Mouse (Mus musculus): ENCODE data around the gene Ly9. TPM values are rescaled to one million over a fixed set of nuclear protein-coding genes. Genes with fewer than 3 reads are reported as not detected.

The Ly9 gene
- polyA plus RNA-seq, 1 experiment, result 32.0 TPM

DNA sequence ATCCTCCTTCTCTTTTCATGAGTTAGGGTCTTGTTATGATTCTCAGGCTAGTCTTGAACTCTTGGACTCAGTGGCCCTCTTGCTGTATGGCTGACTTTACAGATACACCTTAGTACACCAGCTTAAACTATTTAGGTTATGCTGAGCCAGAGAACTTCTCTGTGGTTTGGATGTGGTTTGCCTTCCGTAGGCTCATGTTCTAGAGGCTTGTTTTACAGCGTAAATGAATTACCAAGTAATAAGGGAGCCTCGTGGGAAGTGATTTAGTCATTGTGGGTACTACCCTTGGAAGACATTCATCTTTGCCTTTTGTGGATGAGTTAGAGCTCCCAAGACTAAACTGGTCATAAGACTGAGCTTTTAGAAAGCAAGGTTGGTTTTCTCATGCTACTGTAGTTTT, 20.6 kb upstream of the Ly9 start:
- Histone ChIP-seq H3K4me1 (replicated peaks; ENCODE audit: control insufficient read depth, insufficient read depth, low read length) (peaks cover 12% of the 10 kb centered on the region), H3K4me3 (ENCODE audit: control insufficient read depth, insufficient read depth, low read length) (no peak overlapping the region), H3K27ac (ENCODE audit: control insufficient read depth, insufficient read depth, low read length) (no peak overlapping the region), H3K36me3 (ENCODE audit: control insufficient read depth, insufficient read depth, low read length) (no peaks in the 10 kb centered on the region), H3K27me3 (ENCODE audit: control insufficient read depth, insufficient read depth, low read length) (no peaks in the 10 kb centered on the region)
- DNase-seq, result no peak
- TF ChIP-seq POLR2A (IDR thresholded peaks at IDR 0.05; ENCODE audit: control insufficient read depth, extremely low read depth, insufficient read depth, low read length, poor library complexity), result no peak
- TF ChIP-seq CTCF (IDR thresholded peaks at IDR 0.05; ENCODE audit: borderline replicate concordance, control insufficient read depth, extremely low read depth, insufficient read depth, low read length, poor library complexity), result no peak
- 16% methylated on average over 3 of the region's 3 CpGs for WGBS

DNA sequence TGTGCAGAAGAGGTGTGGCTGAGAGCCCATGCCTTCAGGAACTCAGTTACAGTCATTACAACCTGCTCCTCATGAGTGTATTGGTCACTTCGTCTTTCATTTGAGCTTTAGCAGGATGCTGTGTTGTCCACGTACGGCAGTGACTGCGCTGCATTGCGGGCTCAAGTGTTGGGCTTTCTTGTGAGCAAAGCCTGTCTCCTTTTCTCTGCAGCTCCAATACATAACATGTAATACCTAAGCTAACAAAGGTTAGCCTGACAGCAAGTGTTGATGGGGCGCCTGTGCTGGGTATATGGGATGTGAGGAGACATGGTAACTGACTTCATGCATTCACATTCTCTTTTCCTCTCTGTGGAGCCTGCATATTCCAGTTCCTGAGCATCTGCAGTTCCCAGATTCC, 12.9 kb upstream of the Ly9 start:
- Histone ChIP-seq H3K4me3 (ENCODE audit: control insufficient read depth, insufficient read depth, low read length) (no peak overlapping the region), H3K27ac (ENCODE audit: control insufficient read depth, insufficient read depth, low read length) (no peak overlapping the region), H3K27me3 (ENCODE audit: control insufficient read depth, insufficient read depth, low read length) (no peaks in the 10 kb centered on the region), H3K4me1 (replicated peaks; ENCODE audit: control insufficient read depth, insufficient read depth, low read length) (peaks cover 5% of the 10 kb centered on the region), H3K36me3 (ENCODE audit: control insufficient read depth, insufficient read depth, low read length) (no peaks in the 10 kb centered on the region)
- DNase-seq, result no peak
- WGBS, result 86% methylated on average over 6 of the region's 6 CpGs
- TF ChIP-seq POLR2A (IDR thresholded peaks at IDR 0.05; ENCODE audit: control insufficient read depth, extremely low read depth, insufficient read depth, low read length, poor library complexity) (no peak), CTCF (IDR thresholded peaks at IDR 0.05; ENCODE audit: borderline replicate concordance, control insufficient read depth, extremely low read depth, insufficient read depth, low read length, poor library complexity) (no peak)

GRCm38 (mm10) chr1:171619645-171620044, 12.4 kb upstream of the Ly9 start:
- WGBS, result 21% methylated on average over 3 of the region's 3 CpGs
- H3K4me3 ChIP-seq (ENCODE audit: control insufficient read depth, insufficient read depth, low read length), result no peak overlapping the region
- peaks cover 5% of the 10 kb centered on the region for H3K4me1 ChIP-seq (replicated peaks; ENCODE audit: control insufficient read depth, insufficient read depth, low read length)
- no peak overlapping the region for H3K27ac ChIP-seq (ENCODE audit: control insufficient read depth, insufficient read depth, low read length)
- TF ChIP-seq POLR2A (IDR thresholded peaks at IDR 0.05; ENCODE audit: control insufficient read depth, extremely low read depth, insufficient read depth, low read length, poor library complexity) (no peak), CTCF (IDR thresholded peaks at IDR 0.05; ENCODE audit: borderline replicate concordance, control insufficient read depth, extremely low read depth, insufficient read depth, low read length, poor library complexity) (no peak)
- no peaks in the 10 kb centered on the region for H3K27me3 ChIP-seq (ENCODE audit: control insufficient read depth, insufficient read depth, low read length)
- DNase-seq, result no peak
- no peaks in the 10 kb centered on the region for H3K36me3 ChIP-seq (ENCODE audit: control insufficient read depth, insufficient read depth, low read length)

DNA sequence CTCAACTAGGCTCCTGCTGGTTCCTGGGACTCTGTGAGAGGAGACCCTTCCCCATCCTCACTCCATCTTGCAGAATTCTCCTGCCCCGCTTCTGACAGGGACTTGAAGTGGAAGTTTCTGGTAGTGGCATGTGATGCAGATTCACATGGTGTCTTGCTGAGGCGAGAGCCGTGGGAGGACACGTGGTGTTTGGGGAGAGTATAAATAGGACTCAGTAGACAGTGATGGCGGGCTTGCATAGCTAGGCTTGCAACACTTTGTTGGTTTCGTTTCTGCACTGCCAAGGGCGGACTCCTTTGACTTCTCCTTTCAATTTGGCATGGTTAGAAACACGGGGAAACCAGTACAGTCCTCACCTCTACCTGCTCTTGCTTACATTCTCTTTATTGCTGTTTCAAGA, 11.8 kb upstream of the Ly9 start:
- Histone ChIP-seq H3K27me3 (ENCODE audit: control insufficient read depth, insufficient read depth, low read length) (no peaks in the 10 kb centered on the region), H3K27ac (ENCODE audit: control insufficient read depth, insufficient read depth, low read length) (no peak overlapping the region), H3K4me1 (replicated peaks; ENCODE audit: control insufficient read depth, insufficient read depth, low read length) (peaks cover 5% of the 10 kb centered on the region), H3K4me3 (ENCODE audit: control insufficient read depth, insufficient read depth, low read length) (no peak overlapping the region), H3K36me3 (ENCODE audit: control insufficient read depth, insufficient read depth, low read length) (no peaks in the 10 kb centered on the region)
- 29% methylated on average over 8 of the region's 8 CpGs for WGBS
- DNase-seq, result no peak
- TF ChIP-seq POLR2A (IDR thresholded peaks at IDR 0.05; ENCODE audit: control insufficient read depth, extremely low read depth, insufficient read depth, low read length, poor library complexity) (no peak), CTCF (IDR thresholded peaks at IDR 0.05; ENCODE audit: borderline replicate concordance, control insufficient read depth, extremely low read depth, insufficient read depth, low read length, poor library complexity) (no peak)

- Histone ChIP-seq H3K36me3 (ENCODE audit: control insufficient read depth, insufficient read depth, low read length) (no peaks in the 10 kb centered on the region), H3K27ac (ENCODE audit: control insufficient read depth, insufficient read depth, low read length) (no peak overlapping the region), H3K4me1 (replicated peaks; ENCODE audit: control insufficient read depth, insufficient read depth, low read length) (peaks cover 5% of the 10 kb centered on the region), H3K4me3 (ENCODE audit: control insufficient read depth, insufficient read depth, low read length) (no peak overlapping the region), H3K27me3 (ENCODE audit: control insufficient read depth, insufficient read depth, low read length) (no peaks in the 10 kb centered on the region)
- WGBS, result 85% methylated on average over 11 of the region's 11 CpGs
- no peak for DNase-seq
- no peak for TF ChIP-seq POLR2A (IDR thresholded peaks at IDR 0.05; ENCODE audit: control insufficient read depth, extremely low read depth, insufficient read depth, low read length, poor library complexity)
- no peak for TF ChIP-seq CTCF (IDR thresholded peaks at IDR 0.05; ENCODE audit: borderline replicate concordance, control insufficient read depth, extremely low read depth, insufficient read depth, low read length, poor library complexity)
Measured at GRCm38 (mm10) chr1:171616881-171617515, 9.8 kb upstream of the Ly9 start.

GRCm38 (mm10) chr1:171613962-171614361, 6.8 kb upstream of the Ly9 start:
- DNase-seq, result peak; percentile 26
- Histone ChIP-seq H3K27me3 (ENCODE audit: control insufficient read depth, insufficient read depth, low read length) (no peaks in the 10 kb centered on the region), H3K27ac (ENCODE audit: control insufficient read depth, insufficient read depth, low read length) (no peak overlapping the region), H3K36me3 (ENCODE audit: control insufficient read depth, insufficient read depth, low read length) (no peaks in the 10 kb centered on the region), H3K4me1 (replicated peaks; ENCODE audit: control insufficient read depth, insufficient read depth, low read length) (peaks cover 3% of the 10 kb centered on the region), H3K4me3 (ENCODE audit: control insufficient read depth, insufficient read depth, low read length) (no peak overlapping the region)
- WGBS, result 9% methylated on average over 2 of the region's 2 CpGs
- TF ChIP-seq CTCF (IDR thresholded peaks at IDR 0.05; ENCODE audit: borderline replicate concordance, control insufficient read depth, extremely low read depth, insufficient read depth, low read length, poor library complexity) (no peak), POLR2A (IDR thresholded peaks at IDR 0.05; ENCODE audit: control insufficient read depth, extremely low read depth, insufficient read depth, low read length, poor library complexity) (no peak)

GRCm38 (mm10) chr1:171610781-171611180, 3.6 kb upstream of the Ly9 start:
- no peak overlapping the region for H3K4me3 ChIP-seq (ENCODE audit: control insufficient read depth, insufficient read depth, low read length)
- 56% methylated on average over 1 of the region's 1 CpGs for WGBS
- no peak overlapping the region for H3K27ac ChIP-seq (ENCODE audit: control insufficient read depth, insufficient read depth, low read length)
- DNase-seq, result peak; percentile 53
- H3K4me1 ChIP-seq (replicated peaks; ENCODE audit: control insufficient read depth, insufficient read depth, low read length), result no peaks in the 10 kb centered on the region
- H3K27me3 ChIP-seq (ENCODE audit: control insufficient read depth, insufficient read depth, low read length), result no peaks in the 10 kb centered on the region
- no peak for TF ChIP-seq CTCF (IDR thresholded peaks at IDR 0.05; ENCODE audit: borderline replicate concordance, control insufficient read depth, extremely low read depth, insufficient read depth, low read length, poor library complexity)
- no peak for TF ChIP-seq POLR2A (IDR thresholded peaks at IDR 0.05; ENCODE audit: control insufficient read depth, extremely low read depth, insufficient read depth, low read length, poor library complexity)
- no peaks in the 10 kb centered on the region for H3K36me3 ChIP-seq (ENCODE audit: control insufficient read depth, insufficient read depth, low read length)

All from thymus, adult 2 months (tissue).